Mouse (Mus musculus) lung, embryonic 15.5 days (tissue): ENCODE data around the gene Kifc1. TPM values are rescaled to one million over a fixed set of nuclear protein-coding genes. Genes with fewer than 3 reads are reported as not detected.
A peak's percentile ranks its signal among the peaks of the same experiment; 100 is the strongest.

ENCODE experiments used
- ATAC-seq: fragments of 200-750 bp; cut with Nextera tagmentation; 2 replicates; pipeline ENCODE4 v1.8.0; 2017; ENCODE audit warnings: moderate number of reproducible peaks, borderline replicate concordance; ENCODE audit not compliant: low FRiP score, low TSS enrichment; ENCODE audit errors: extremely low read depth
- H3K27ac ChIP-seq: fragments of 300-500 bp; sonication (generic); 2 replicates; pipeline ENCODE4 v1.5.1; 2015; ENCODE audit warnings: moderate library complexity, mild to moderate bottlenecking, inconsistent platforms
- H3K27me3 ChIP-seq: fragments of 300-500 bp; sonication (generic); 2 replicates; pipeline ENCODE4 v1.6.1; 2015; ENCODE audit warnings: inconsistent platforms
- H3K36me3 ChIP-seq: fragments of 300-500 bp; sonication (generic); 2 replicates; pipeline ENCODE4 v1.6.1; 2015; ENCODE audit warnings: inconsistent platforms
- H3K4me1 ChIP-seq: fragments of 300-500 bp; sonication (generic); 2 replicates; pipeline ENCODE4 v1.6.1; 2015; ENCODE audit warnings: inconsistent platforms
- H3K4me2 ChIP-seq: fragments of 300-500 bp; sonication (generic); 2 replicates; pipeline ENCODE4 v1.6.1; 2015; ENCODE audit warnings: inconsistent platforms, mild to moderate bottlenecking, moderate library complexity
- H3K4me3 ChIP-seq: fragments of 300-500 bp; sonication (generic); 2 replicates; pipeline ENCODE4 v1.5.1; 2015; ENCODE audit warnings: mild to moderate bottlenecking, inconsistent platforms
- H3K9ac ChIP-seq: fragments of 300-500 bp; sonication (generic); 2 replicates; pipeline ENCODE4 v1.6.1; 2015; ENCODE audit warnings: inconsistent platforms
- H3K9me3 ChIP-seq: fragments of 300-500 bp; sonication (generic); 2 replicates; pipeline ENCODE4 v1.6.1; 2016; ENCODE audit warnings: inconsistent platforms
- WGBS: fragments of 180-500 bp; shearing (Covaris S2); methylation state at CpG from one replicate; pipeline ENCODE4 v1.1.7; 2015; 5-methylcytosine and 5-hydroxymethylcytosine counted together
- polyA plus RNA-seq: library from polyadenylated mRNA; unstranded; fragments of >200 nt; fragmentation: Nextera tagmentation; extraction: Ambion mirVana; gene quantifications from 2 replicates; pipeline ENCODE4 v1.2.1, GENCODE M21; 2015

The Kifc1 gene
- polyA plus RNA-seq, 1 experiment from 2014 or later, result 10.1 TPM

GRCm38 (mm10) chr17:33928251-33928947 is 37.9 kb upstream of the Kifc1 start:
- Histone ChIP-seq H3K9ac (peak overlapping the region; percentile 79), H3K36me3 (peaks cover 26% of the 10 kb centered on the region), H3K27ac (0 out of 2 replicates have a peak overlapping the region, but pooled peaks have one; percentile 98), H3K9me3 (no peaks in the 10 kb centered on the region), H3K4me1 (peaks cover 23% of the 10 kb centered on the region), H3K4me2 (peak overlapping the region; percentile 92), H3K27me3 (no peaks in the 10 kb centered on the region), H3K4me3 (peak overlapping the region; percentile 79)
- 57% methylated on average over 21 of the region's 21 CpGs for WGBS
- ATAC-seq, result no peak

GRCm38 (mm10) chr17:33926207-33926932 is 35.9 kb upstream of the Kifc1 start:
- Histone ChIP-seq H3K4me1 (peaks cover 21% of the 10 kb centered on the region), H3K27me3 (no peaks in the 10 kb centered on the region), H3K4me3 (no peak overlapping the region), H3K9ac (no peak overlapping the region), H3K4me2 (no peak overlapping the region), H3K27ac (no peak overlapping the region), H3K9me3 (no peaks in the 10 kb centered on the region), H3K36me3 (peaks cover 12% of the 10 kb centered on the region; the same call in 1 of the 2 replicates)
- ATAC-seq, result no peak
- 70% methylated on average over 17 of the region's 17 CpGs for WGBS

- peaks cover 12% of the 10 kb centered on the region; the same call in 1 of the 2 replicates for H3K36me3 ChIP-seq
- H3K9ac ChIP-seq, result no peak overlapping the region
- H3K4me3 ChIP-seq, result no peak overlapping the region
- H3K4me1 ChIP-seq, result peaks cover 14% of the 10 kb centered on the region
- no peaks in the 10 kb centered on the region for H3K9me3 ChIP-seq
- H3K27ac ChIP-seq, result no peak overlapping the region
- 83% methylated on average over 21 of the region's 21 CpGs for WGBS
- no peak overlapping the region for H3K4me2 ChIP-seq
- ATAC-seq, result no peak
- H3K27me3 ChIP-seq, result no peaks in the 10 kb centered on the region
Measured at GRCm38 (mm10) chr17:33925406-33926116, 35.1 kb upstream of the Kifc1 start.

DNA sequence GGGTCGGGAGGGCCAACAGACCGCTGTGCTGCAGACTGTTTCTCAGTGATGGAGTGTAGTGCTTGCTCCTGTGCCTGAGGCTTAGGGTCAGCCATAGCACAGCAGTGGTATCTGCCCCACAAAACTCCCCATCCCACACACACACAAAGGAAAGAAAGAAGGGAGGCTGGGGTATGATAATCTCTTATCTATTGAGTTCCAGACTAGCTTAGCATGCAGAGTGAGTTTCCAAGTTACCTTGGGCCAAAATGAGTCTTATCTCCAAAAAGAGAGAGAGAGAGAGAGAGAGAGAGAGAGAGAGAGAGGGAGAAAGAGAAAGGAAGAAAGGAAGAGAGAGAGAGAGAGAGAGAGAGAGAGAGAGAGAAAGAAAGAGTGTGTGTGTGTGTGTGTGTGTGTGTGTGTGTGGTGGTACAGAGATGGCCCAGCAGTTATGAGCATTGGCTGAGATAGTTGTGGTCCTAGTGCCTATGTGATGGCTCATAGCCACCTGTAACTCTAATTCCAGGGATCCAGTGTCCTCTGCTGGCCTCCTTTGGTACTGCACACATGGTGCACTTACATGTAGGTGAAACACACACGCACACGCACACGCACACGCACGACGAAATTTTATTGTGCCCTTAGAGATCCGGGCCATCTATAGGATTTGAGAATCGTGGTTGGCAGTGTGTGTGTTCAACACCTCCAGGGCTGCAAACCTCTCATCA is 34.3 kb upstream of the Kifc1 start:
- peaks cover 12% of the 10 kb centered on the region; the same call in 1 of the 2 replicates for H3K36me3 ChIP-seq
- no peak overlapping the region for H3K4me2 ChIP-seq
- H3K4me3 ChIP-seq, result no peak overlapping the region
- H3K9me3 ChIP-seq, result no peaks in the 10 kb centered on the region
- no peaks in the 10 kb centered on the region for H3K27me3 ChIP-seq
- no peak overlapping the region for H3K27ac ChIP-seq
- no peak overlapping the region for H3K9ac ChIP-seq
- peaks cover 21% of the 10 kb centered on the region for H3K4me1 ChIP-seq
- 75% methylated on average over 10 of the region's 10 CpGs for WGBS
- ATAC-seq, result no peak

DNA sequence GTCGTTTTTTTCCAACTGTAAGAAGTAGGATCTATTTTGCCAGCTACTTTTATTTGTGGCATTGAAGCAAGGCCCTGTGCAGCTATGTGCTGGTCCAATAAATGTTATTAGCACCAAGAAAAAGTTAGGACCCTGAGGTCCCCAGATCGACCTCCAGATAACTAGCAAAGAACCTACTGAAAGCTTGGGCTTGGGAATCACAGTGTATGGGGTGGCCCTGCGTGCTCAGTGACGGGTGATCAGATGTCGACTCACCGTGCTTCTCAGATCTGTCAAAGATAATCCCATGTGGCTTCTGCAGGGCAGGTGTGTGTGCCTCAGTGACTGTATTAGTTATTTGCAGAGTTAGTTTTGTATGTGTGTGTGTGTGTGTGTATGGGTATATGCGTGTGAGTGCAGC is 30.9 kb upstream of the Kifc1 start:
- Histone ChIP-seq H3K27ac (no peak overlapping the region), H3K9ac (no peak overlapping the region), H3K36me3 (peaks cover 20% of the 10 kb centered on the region), H3K9me3 (no peaks in the 10 kb centered on the region), H3K4me1 (peaks cover 36% of the 10 kb centered on the region), H3K4me3 (no peak overlapping the region), H3K27me3 (no peaks in the 10 kb centered on the region), H3K4me2 (no peak overlapping the region)
- ATAC-seq, result no peak
- 80% methylated on average over 7 of the region's 7 CpGs for WGBS

DNA sequence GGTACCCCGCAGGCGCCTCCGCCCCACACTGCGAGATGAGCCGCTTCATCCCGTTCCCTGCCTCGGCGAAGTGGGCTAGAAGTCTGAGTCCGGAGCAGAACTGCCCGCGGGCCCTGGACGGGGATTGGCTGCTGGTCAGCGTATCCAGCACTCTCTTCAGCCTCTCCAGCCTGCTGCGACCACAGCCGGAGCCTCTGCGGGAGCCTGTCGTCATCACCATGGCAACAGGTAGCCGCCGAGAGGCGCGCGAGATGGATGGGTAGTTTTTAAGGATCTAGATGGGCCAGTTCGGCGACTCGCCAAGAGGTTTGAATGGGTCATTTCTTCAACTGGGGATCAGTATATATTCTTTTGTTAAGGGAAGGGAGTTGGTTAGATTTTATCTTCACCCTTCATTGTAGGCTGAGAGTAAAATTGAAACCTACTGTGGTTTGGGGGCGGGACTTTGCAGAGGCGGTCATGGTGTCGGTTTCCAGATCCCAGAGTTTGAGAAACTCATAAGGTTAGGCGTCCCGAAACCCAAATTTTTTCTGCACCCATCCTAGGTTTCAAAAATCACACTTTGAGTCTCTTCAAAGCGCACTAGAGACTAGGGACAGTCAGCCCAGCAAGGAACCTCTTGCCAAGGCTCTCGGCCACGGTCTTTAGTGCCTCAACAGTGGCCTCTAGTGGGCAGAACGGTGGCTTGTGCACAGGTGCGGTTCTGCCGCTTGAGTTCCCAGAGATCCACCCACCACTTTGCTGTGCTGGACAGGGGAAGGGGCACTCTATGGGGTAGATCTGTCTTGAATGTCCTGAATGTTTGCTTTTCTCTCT is 30.0 kb upstream of the Kifc1 start:
- Histone ChIP-seq H3K4me2 (peak overlapping the region; percentile 97), H3K27ac (peak overlapping the region; percentile 84), H3K27me3 (no peaks in the 10 kb centered on the region), H3K9me3 (no peaks in the 10 kb centered on the region), H3K9ac (peak overlapping the region; percentile 75), H3K4me1 (peaks cover 36% of the 10 kb centered on the region), H3K4me3 (peak overlapping the region; percentile 71), H3K36me3 (peaks cover 13% of the 10 kb centered on the region)
- WGBS, result under 1% methylated on average over 36 of the region's 36 CpGs
- peak; percentile 27; the same call in 1 of the 2 replicates for ATAC-seq

GRCm38 (mm10) chr17:33919351-33920281 is 29.2 kb upstream of the Kifc1 start:
- H3K4me2 ChIP-seq, result peak overlapping the region; percentile 97
- peak; percentile 14 for ATAC-seq
- WGBS, result under 1% methylated on average over 51 of the region's 52 CpGs

DNA sequence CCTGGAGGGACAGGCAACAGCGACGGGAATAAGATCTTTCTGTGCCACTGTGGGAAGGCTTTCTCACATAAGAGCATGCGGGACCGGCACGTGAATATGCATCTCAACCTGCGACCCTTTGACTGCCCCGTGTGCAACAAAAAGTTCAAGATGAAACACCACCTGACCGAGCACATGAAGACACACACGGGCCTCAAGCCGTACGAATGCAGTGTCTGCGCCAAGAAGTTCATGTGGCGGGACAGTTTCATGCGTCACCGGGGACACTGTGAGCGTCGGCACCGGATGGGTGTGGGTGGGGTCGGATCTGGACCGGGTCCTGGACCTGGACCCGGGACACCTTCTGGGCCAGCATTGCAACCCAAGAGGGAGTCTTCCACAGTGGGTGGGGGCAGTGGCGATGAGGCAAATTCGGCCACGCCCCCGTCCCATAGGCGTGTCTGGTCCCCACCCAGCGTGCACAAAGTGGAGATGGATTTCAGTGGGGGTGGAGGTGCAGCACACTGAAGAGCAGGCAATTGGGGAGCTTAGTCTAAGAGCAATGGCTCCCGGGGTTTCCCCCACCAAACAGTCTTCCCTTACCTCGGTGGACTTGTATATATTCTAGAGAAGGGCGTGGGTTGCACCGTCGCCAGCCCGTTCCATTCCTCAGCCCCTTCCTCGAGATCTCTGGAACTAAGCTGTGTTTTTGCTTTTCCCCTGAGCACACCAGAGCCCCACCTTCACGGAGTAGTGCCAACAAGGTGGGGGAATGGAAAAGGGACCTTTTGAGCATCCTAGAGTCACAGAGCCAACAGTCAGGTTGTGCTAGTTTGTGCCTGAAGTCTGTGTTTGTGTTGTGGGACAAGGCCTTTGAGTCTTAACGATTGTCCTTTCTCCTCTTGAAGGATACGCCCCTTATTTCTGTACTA is 28.1 kb upstream of the Kifc1 start:
- Histone ChIP-seq H3K9ac (peak overlapping the region; percentile 75), H3K4me3 (peak overlapping the region; percentile 71), H3K27me3 (no peaks in the 10 kb centered on the region), H3K9me3 (no peaks in the 10 kb centered on the region), H3K27ac (peak overlapping the region; percentile 84), H3K4me1 (peaks cover 49% of the 10 kb centered on the region), H3K4me2 (peak overlapping the region; percentile 97), H3K36me3 (peaks cover 24% of the 10 kb centered on the region)
- no peak for ATAC-seq
- 52% methylated on average over 37 of the region's 37 CpGs for WGBS

More at GRCm38 (mm10) chr17:33919351-33920281, 29.2 kb upstream of the Kifc1 start:
- peak overlapping the region; percentile 84 for H3K27ac ChIP-seq
- H3K9ac ChIP-seq, result peak overlapping the region; percentile 75
- peak overlapping the region; percentile 71 for H3K4me3 ChIP-seq
- peaks cover 44% of the 10 kb centered on the region for H3K4me1 ChIP-seq
- no peaks in the 10 kb centered on the region for H3K9me3 ChIP-seq
- peaks cover 13% of the 10 kb centered on the region; the same call in 1 of the 2 replicates for H3K36me3 ChIP-seq
- no peaks in the 10 kb centered on the region for H3K27me3 ChIP-seq

DNA sequence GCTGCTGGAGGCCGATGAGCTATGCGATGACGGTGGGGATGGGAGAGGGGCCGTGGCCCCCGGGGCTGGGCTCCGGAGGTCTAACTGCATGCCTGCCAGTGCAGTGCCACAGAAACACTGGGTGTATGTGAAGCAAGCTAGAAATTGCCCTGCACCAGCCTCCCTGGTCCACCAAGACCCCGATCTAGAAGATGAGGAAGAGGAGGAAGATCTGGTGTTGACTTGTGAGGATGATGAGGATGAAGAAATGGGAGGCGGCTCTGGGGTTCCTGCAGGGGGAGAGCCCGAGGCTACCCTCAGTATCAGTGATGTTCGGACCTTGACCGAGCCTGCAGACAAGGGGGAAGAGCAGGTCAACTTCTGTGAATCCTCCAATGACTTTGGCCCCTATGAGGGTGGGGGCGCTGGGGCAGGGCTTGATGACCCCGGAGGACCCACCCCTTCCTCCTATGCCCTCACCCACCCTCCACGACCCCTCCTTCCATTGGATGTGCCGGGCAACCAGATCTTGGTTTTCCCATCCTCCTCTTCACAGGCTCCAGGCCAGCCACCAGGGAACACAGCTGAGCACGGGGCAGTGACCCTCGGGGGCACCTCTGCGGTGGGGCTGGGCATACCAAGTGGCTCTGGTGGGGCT is 27.3 kb upstream of the Kifc1 start:
- Histone ChIP-seq H3K4me3 (no peak overlapping the region; the same call in 1 of the 2 replicates), H3K4me2 (no peak overlapping the region), H3K4me1 (peaks cover 50% of the 10 kb centered on the region), H3K27ac (no peak overlapping the region), H3K36me3 (peaks cover 30% of the 10 kb centered on the region), H3K27me3 (no peaks in the 10 kb centered on the region), H3K9ac (no peak overlapping the region), H3K9me3 (no peaks in the 10 kb centered on the region)
- WGBS, result 80% methylated on average over 18 of the region's 18 CpGs
- ATAC-seq, result no peak
